Mouse (Mus musculus): ENCODE results near the gene Vangl1. TPM values are rescaled to one million over a fixed set of nuclear protein-coding genes. Genes with fewer than 3 reads are reported as not detected.
A peak's percentile ranks its signal among the peaks of the same experiment; 100 is the strongest.

Vangl1 gene
- polyA plus RNA-seq, 2 experiments, result 22.7 to 24.7 TPM

- H3K36me3 ChIP-seq (ENCODE audit: control insufficient read depth, insufficient read depth, low read length), result peaks cover 53% of the 10 kb centered on the region
- no peaks in the 10 kb centered on the region for H3K9me3 ChIP-seq (ENCODE audit: control insufficient read depth, low read length)
- no peak overlapping the region for H3K9ac ChIP-seq (ENCODE audit: low read depth, low read length, severe bottlenecking)
- no peaks in the 10 kb centered on the region; the same call in 1 of the 2 replicates for H3K27me3 ChIP-seq (ENCODE audit: control insufficient read depth, insufficient read depth, low read length)
- H3K4me3 ChIP-seq (replicated peaks; ENCODE audit: low read length), result no peak overlapping the region
- no peak for DNase-seq (ENCODE audit: low spot score)
- no peak overlapping the region for H3K27ac ChIP-seq (replicated peaks; ENCODE audit: low read depth, low read length)
- 84% methylated on average over 14 of the region's 14 CpGs for WGBS
- TF ChIP-seq POLR2A (IDR thresholded peaks at IDR 0.05; ENCODE audit: borderline replicate concordance, extremely low read depth, insufficient read depth, insufficient read length), result no peak
- no peak overlapping the region for H3K4me2 ChIP-seq (replicated peaks; ENCODE audit: low read depth, low read length, severe bottlenecking)
- ATAC-seq (ENCODE audit: low FRiP score, low read depth), result no peak
- peaks cover 11% of the 10 kb centered on the region; the same call in 1 of the 2 replicates for H3K4me1 ChIP-seq (ENCODE audit: control insufficient read depth, insufficient read depth, low read length)
Measured at GRCm38 (mm10) chr3:102158759-102159422, 45.6 kb downstream of the Vangl1 start.

DNA sequence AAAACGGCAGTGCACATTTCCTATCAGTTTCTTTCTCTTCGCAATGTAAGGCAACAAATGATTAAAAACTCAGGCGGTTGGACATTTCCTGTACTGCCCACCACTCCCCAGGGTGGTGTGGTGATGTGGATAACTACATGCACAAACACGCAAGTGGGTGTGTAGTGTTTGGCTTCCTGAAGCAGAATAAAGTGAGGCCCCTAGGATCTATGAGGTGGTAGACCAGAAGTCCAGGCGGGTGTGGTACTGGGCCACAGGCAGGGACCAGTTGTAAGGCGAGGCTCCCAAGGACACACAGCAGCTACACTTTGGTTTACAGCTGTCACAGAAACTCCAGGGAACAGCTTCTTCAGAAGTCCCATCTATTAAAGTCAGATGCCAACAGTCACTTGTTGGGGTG lies 46.8 kb downstream of the Vangl1 start:
- Histone ChIP-seq H3K4me3 (replicated peaks; ENCODE audit: low read length) (no peak overlapping the region), H3K4me1 (ENCODE audit: control insufficient read depth, insufficient read depth, low read length) (peaks cover 14% of the 10 kb centered on the region; the same call in 1 of the 2 replicates), H3K27me3 (ENCODE audit: control insufficient read depth, insufficient read depth, low read length) (no peaks in the 10 kb centered on the region; the same call in 1 of the 2 replicates), H3K4me2 (replicated peaks; ENCODE audit: low read depth, low read length, severe bottlenecking) (no peak overlapping the region), H3K36me3 (ENCODE audit: control insufficient read depth, insufficient read depth, low read length) (peaks cover 42% of the 10 kb centered on the region), H3K9ac (ENCODE audit: low read depth, low read length, severe bottlenecking) (no peak overlapping the region), H3K9me3 (ENCODE audit: control insufficient read depth, low read length) (no peaks in the 10 kb centered on the region), H3K27ac (replicated peaks; ENCODE audit: low read depth, low read length) (no peak overlapping the region)
- ATAC-seq (ENCODE audit: low FRiP score, low read depth) (no peak), DNase-seq (ENCODE audit: low spot score) (no peak)
- 86% methylated on average over 6 of the region's 6 CpGs for WGBS
- no peak for TF ChIP-seq POLR2A (IDR thresholded peaks at IDR 0.05; ENCODE audit: borderline replicate concordance, extremely low read depth, insufficient read depth, insufficient read length)

- TF ChIP-seq POLR2A (IDR thresholded peaks at IDR 0.05; ENCODE audit: borderline replicate concordance, extremely low read depth, insufficient read depth, insufficient read length), result no peak
- no peak overlapping the region for H3K4me3 ChIP-seq (replicated peaks; ENCODE audit: low read length)
- no peaks in the 10 kb centered on the region; the same call in 1 of the 2 replicates for H3K27me3 ChIP-seq (ENCODE audit: control insufficient read depth, insufficient read depth, low read length)
- no peak overlapping the region for H3K4me2 ChIP-seq (replicated peaks; ENCODE audit: low read depth, low read length, severe bottlenecking)
- 88% methylated on average over 7 of the region's 7 CpGs for WGBS
- peaks cover 38% of the 10 kb centered on the region for H3K36me3 ChIP-seq (ENCODE audit: control insufficient read depth, insufficient read depth, low read length)
- H3K27ac ChIP-seq (replicated peaks; ENCODE audit: low read depth, low read length), result no peak overlapping the region
- ATAC-seq (ENCODE audit: low FRiP score, low read depth) (no peak), DNase-seq (ENCODE audit: low spot score) (no peak)
- H3K9ac ChIP-seq (ENCODE audit: low read depth, low read length, severe bottlenecking), result no peak overlapping the region
- H3K4me1 ChIP-seq (ENCODE audit: control insufficient read depth, insufficient read depth, low read length), result peaks cover 16% of the 10 kb centered on the region; the same call in 1 of the 2 replicates
- no peaks in the 10 kb centered on the region for H3K9me3 ChIP-seq (ENCODE audit: control insufficient read depth, low read length)
Measured at GRCm38 (mm10) chr3:102156737-102157136, 47.8 kb downstream of the Vangl1 start.

DNA sequence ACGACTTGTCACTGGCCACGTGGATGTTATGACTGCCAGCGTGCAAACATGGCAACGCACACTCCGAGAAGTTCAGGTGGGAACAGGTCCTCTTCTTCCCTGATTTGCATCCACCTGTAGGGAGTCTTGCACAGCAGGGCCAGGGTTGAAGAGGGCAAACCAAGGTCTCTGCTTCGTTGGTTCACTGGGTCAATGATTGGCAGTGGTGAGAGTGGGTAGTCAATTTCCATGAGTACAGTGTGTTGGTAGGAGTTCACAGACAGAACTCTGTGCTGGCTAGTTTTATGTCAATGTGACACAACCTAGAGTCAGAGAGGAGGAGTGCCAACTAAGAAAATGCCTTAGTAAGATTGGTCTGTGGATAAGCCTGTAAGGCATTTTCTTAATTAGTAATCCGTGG lies 50.4 kb downstream of the Vangl1 start:
- Histone ChIP-seq H3K27ac (replicated peaks; ENCODE audit: low read depth, low read length) (no peak overlapping the region), H3K9me3 (ENCODE audit: control insufficient read depth, low read length) (no peaks in the 10 kb centered on the region), H3K36me3 (ENCODE audit: control insufficient read depth, insufficient read depth, low read length) (peaks cover 25% of the 10 kb centered on the region), H3K4me3 (replicated peaks; ENCODE audit: low read length) (no peak overlapping the region), H3K4me2 (replicated peaks; ENCODE audit: low read depth, low read length, severe bottlenecking) (no peak overlapping the region), H3K27me3 (ENCODE audit: control insufficient read depth, insufficient read depth, low read length) (no peaks in the 10 kb centered on the region; the same call in 1 of the 2 replicates), H3K9ac (ENCODE audit: low read depth, low read length, severe bottlenecking) (no peak overlapping the region), H3K4me1 (ENCODE audit: control insufficient read depth, insufficient read depth, low read length) (peaks cover 21% of the 10 kb centered on the region)
- 80% methylated on average over 7 of the region's 7 CpGs for WGBS
- no peak for ATAC-seq (ENCODE audit: low FRiP score, low read depth)
- no peak for TF ChIP-seq POLR2A (IDR thresholded peaks at IDR 0.05; ENCODE audit: borderline replicate concordance, extremely low read depth, insufficient read depth, insufficient read length)
- DNase-seq (ENCODE audit: low spot score), result no peak

GRCm38 (mm10) chr3:102152872-102153271 lies 51.6 kb downstream of the Vangl1 start:
- no peak for ATAC-seq (ENCODE audit: low FRiP score, low read depth)
- no peak overlapping the region for H3K9ac ChIP-seq (ENCODE audit: low read depth, low read length, severe bottlenecking)
- H3K4me3 ChIP-seq (replicated peaks; ENCODE audit: low read length), result no peak overlapping the region
- no peaks in the 10 kb centered on the region; the same call in 1 of the 2 replicates for H3K27me3 ChIP-seq (ENCODE audit: control insufficient read depth, insufficient read depth, low read length)
- peak; percentile 36 for DNase-seq (ENCODE audit: low spot score)
- H3K4me1 ChIP-seq (ENCODE audit: control insufficient read depth, insufficient read depth, low read length), result peaks cover 23% of the 10 kb centered on the region
- H3K4me2 ChIP-seq (replicated peaks; ENCODE audit: low read depth, low read length, severe bottlenecking), result no peak overlapping the region
- no peak for TF ChIP-seq POLR2A (IDR thresholded peaks at IDR 0.05; ENCODE audit: borderline replicate concordance, extremely low read depth, insufficient read depth, insufficient read length)
- 21% methylated on average over 4 of the region's 4 CpGs for WGBS
- no peak overlapping the region for H3K27ac ChIP-seq (replicated peaks; ENCODE audit: low read depth, low read length)
- H3K9me3 ChIP-seq (ENCODE audit: control insufficient read depth, low read length), result no peaks in the 10 kb centered on the region
- peaks cover 14% of the 10 kb centered on the region for H3K36me3 ChIP-seq (ENCODE audit: control insufficient read depth, insufficient read depth, low read length)
